Mouse (Mus musculus) erythroblast, embryonic 14.5 days (primary cell): Measurements from ENCODE around the gene Nek8. TPM values are rescaled to one million over a fixed set of nuclear protein-coding genes. Genes with fewer than 3 reads are reported as not detected.

ENCODE experiments used
- H3K27me3 ChIP-seq: 2 replicates; pipeline ENCODE4 v1.6.1; 2012; ENCODE audit warnings: inconsistent platforms; ENCODE audit not compliant: control insufficient read depth
- H3K36me3 ChIP-seq: 2 replicates; pipeline ENCODE4 v1.6.1; 2012; ENCODE audit warnings: mild to moderate bottlenecking, inconsistent platforms; ENCODE audit not compliant: control insufficient read depth
- H3K4me1 ChIP-seq: 2 replicates; pipeline ENCODE4 v1.6.1; 2012; ENCODE audit warnings: inconsistent platforms; ENCODE audit not compliant: control insufficient read depth
- H3K4me3 ChIP-seq: replicated peaks from 2 replicates; pipeline ENCODE3; 2012; ENCODE audit warnings: moderate library complexity, mild to moderate bottlenecking, inconsistent platforms
- H3K9me3 ChIP-seq: 2 replicates; pipeline ENCODE4 v1.6.1; 2012; ENCODE audit warnings: low read length, inconsistent platforms, mixed read lengths; ENCODE audit not compliant: control insufficient read depth
- GATA1 ChIP-seq: IDR thresholded peaks from 2 replicates; pipeline ENCODE4 v1.6.1; 2012; ENCODE audit warnings: low read length, inconsistent platforms, mixed read lengths
- TAL1 ChIP-seq: IDR thresholded peaks from 3 replicates; pipeline ENCODE4 v1.6.1; 2012; ENCODE audit warnings: low read length, inconsistent platforms, mixed read lengths
- polyA plus RNA-seq: library from polyadenylated mRNA; stranded (reverse); fragments of >175 nt; gene quantifications from 2 replicates; pipeline ENCODE4 v1.2.3, GENCODE M21; 2012

The Nek8 gene
- polyA plus RNA-seq: 1.7 and 2.0 TPM in 2 replicates

DNA sequence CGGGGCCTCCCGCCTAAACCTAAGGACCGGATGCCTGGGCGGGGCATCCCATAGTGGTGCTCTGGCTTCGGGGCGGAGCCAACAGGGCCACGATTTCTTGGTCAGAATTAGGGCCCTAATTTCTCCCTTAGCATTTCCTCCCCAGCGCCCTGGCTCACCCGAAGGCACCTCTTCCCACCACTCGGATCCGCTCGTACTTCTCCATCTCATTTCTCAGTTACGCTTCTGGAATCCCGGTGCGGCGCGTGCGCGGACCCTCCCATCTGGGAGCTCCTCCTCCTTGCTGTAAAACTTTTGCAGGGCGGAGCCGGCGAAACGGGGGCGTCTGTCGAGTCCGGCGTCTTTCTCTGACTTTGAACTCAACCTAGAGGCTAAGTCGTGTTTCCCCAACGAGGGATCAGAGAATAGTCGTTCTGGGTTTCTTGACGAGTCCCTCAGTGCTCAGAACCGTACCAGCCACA lies at the start of gene Nek8, which contains the start of gene Tlcd1:
TSS of gene Nek8 (minus strand) at position 274 of the 461 bp plus-strand sequence.
TSS of gene Tlcd1 (plus strand) at position 310 of the 461 bp plus-strand sequence.
- Histone ChIP-seq H3K27me3 (no peaks in the 10 kb centered on the region), H3K4me3 (peak within 1 kb of the TSS; percentile 88), H3K36me3 (peaks cover 44% of the 10 kb centered on the region), H3K9me3 (no peaks in the 10 kb centered on the region), H3K4me1 (peaks cover 75% of the 10 kb centered on the region)
- TF ChIP-seq TAL1 (no peak), GATA1 (no peak)

- no peaks in the 10 kb centered on the region for H3K9me3 ChIP-seq
- H3K36me3 ChIP-seq: peaks cover 97% of the 10 kb centered on the region
- no peak overlapping the region for H3K4me3 ChIP-seq
- H3K27me3 ChIP-seq: no peaks in the 10 kb centered on the region
- no peaks in the 10 kb centered on the region for H3K4me1 ChIP-seq
- TF ChIP-seq GATA1 (no peak), TAL1 (no peak)
Measured at GRCm38 (mm10) chr11:78223586-78223985, 47.1 kb upstream of the Nek8 start.

DNA sequence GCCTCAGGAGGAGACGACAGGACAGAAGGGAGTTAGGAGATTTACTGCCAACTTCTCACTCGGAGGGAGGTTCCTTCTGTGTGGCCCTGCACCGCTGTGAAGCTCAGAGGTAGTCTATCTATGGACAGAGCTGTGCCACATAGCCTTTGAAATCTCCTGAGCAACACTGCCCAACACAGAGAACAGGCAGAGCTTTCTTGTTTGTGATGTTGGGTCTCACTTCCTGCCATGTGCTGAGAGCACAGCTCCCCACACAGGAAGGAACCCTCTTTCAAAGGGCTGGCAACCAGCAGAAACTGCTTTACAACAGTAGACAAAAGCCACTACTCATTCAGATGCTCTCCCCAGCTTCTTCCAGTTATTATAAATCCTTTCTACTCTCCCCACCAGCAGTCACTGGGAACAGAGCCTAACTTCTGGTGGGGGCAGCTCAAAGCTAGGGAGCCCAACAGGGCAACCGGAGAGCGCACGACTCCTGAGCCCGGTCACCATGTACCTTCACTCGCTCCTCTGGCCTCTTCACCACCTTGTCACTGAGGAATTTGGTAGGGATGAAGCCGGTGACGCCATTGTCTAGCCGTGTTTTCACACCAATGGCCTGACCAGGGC lies 39.3 kb upstream of the Nek8 start:
- no peaks in the 10 kb centered on the region for H3K4me1 ChIP-seq
- H3K4me3 ChIP-seq: no peak overlapping the region
- H3K27me3 ChIP-seq: no peaks in the 10 kb centered on the region
- peaks cover 98% of the 10 kb centered on the region for H3K36me3 ChIP-seq
- TF ChIP-seq TAL1 (no peak), GATA1 (no peak)
- no peaks in the 10 kb centered on the region for H3K9me3 ChIP-seq

- no peaks in the 10 kb centered on the region for H3K9me3 ChIP-seq
- H3K36me3 ChIP-seq: peaks cover 98% of the 10 kb centered on the region
- no peak for TF ChIP-seq TAL1
- H3K4me3 ChIP-seq: no peak overlapping the region
- H3K27me3 ChIP-seq: no peaks in the 10 kb centered on the region
- no peaks in the 10 kb centered on the region for H3K4me1 ChIP-seq
Measured at GRCm38 (mm10) chr11:78213086-78213817, 36.8 kb upstream of the Nek8 start.

DNA sequence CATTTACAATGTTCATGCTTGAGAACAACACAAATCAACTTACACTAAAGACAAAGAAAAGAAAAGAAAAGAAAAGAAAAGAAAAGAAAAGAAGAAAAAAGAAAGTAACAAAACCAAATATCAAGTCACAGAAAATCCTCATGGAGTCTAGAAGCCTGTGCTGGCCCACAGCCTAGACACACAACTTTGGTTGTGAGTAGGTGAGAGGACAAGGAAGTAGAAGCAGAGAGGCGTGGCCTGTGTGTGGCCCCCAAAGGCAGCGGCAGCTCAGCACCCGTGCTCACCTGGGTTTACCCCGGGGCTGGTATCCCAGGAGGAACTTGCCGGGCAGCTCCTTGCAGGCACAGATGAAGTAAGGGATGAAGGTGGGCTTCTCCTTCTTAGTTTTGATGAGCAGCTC lies 35.0 kb upstream of the Nek8 start:
- Histone ChIP-seq H3K4me1 (no peaks in the 10 kb centered on the region), H3K27me3 (no peaks in the 10 kb centered on the region)
- TF ChIP-seq TAL1: no peak
- TF ChIP-seq GATA1: no peak

GRCm38 (mm10) chr11:78210615-78211014 lies 34.1 kb upstream of the Nek8 start:
- Histone ChIP-seq H3K27me3 (no peaks in the 10 kb centered on the region), H3K4me1 (no peaks in the 10 kb centered on the region), H3K36me3 (peaks cover 99% of the 10 kb centered on the region), H3K9me3 (no peaks in the 10 kb centered on the region), H3K4me3 (no peak overlapping the region)
- TF ChIP-seq GATA1 (no peak), TAL1 (no peak)

More for the DNA sequence above, 35.0 kb upstream of the Nek8 start:
- Histone ChIP-seq H3K4me3 (no peak overlapping the region), H3K9me3 (no peaks in the 10 kb centered on the region), H3K36me3 (peaks cover 99% of the 10 kb centered on the region)

DNA sequence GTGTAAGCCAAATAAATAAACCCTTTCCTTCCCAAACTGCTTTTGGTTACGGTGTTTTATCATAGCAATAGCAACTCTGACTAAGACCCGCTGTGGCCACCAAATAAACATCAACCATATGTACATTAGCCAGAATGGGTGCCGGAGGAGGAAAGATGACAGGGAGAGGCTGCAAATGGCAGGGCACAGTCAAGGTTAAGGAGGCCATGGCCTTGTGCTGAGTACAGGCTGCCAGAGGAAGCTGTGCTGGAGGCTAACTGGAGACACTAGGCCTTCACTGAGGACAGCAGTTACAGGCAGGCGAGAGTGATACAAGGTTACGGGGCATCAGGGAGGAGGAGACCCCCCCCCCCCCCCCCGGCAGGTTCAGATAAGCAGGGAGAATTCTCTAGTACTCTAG lies 33.4 kb upstream of the Nek8 start:
- Histone ChIP-seq H3K4me1 (no peaks in the 10 kb centered on the region), H3K9me3 (no peaks in the 10 kb centered on the region), H3K27me3 (no peaks in the 10 kb centered on the region), H3K36me3 (peaks cover 100% of the 10 kb centered on the region), H3K4me3 (no peak overlapping the region)
- TF ChIP-seq TAL1 (no peak), GATA1 (no peak)

DNA sequence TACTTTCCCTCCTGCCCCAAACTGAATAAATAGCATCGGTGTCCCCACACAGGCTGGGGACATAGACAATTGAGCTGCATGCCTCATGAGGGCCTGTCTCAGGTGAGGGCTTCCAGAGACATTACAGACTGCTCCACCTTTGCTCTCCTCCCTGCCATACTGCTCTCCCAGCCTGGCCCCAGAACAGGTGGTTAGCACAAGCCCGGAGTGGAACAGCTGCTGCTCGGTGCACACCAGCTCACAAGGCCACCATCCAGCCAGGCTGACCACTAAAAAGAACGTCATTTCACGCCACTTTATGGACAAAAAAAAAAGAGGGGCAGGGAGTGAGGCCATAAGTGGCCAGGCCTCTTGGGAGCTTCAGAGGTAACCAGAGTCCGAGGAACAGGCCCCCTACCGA lies 30.7 kb upstream of the Nek8 start:
- no peaks in the 10 kb centered on the region for H3K27me3 ChIP-seq
- peaks cover 88% of the 10 kb centered on the region for H3K36me3 ChIP-seq
- H3K9me3 ChIP-seq: no peaks in the 10 kb centered on the region
- TF ChIP-seq TAL1 (no peak), GATA1 (no peak)
- H3K4me3 ChIP-seq: no peak overlapping the region
- H3K4me1 ChIP-seq: no peaks in the 10 kb centered on the region

DNA sequence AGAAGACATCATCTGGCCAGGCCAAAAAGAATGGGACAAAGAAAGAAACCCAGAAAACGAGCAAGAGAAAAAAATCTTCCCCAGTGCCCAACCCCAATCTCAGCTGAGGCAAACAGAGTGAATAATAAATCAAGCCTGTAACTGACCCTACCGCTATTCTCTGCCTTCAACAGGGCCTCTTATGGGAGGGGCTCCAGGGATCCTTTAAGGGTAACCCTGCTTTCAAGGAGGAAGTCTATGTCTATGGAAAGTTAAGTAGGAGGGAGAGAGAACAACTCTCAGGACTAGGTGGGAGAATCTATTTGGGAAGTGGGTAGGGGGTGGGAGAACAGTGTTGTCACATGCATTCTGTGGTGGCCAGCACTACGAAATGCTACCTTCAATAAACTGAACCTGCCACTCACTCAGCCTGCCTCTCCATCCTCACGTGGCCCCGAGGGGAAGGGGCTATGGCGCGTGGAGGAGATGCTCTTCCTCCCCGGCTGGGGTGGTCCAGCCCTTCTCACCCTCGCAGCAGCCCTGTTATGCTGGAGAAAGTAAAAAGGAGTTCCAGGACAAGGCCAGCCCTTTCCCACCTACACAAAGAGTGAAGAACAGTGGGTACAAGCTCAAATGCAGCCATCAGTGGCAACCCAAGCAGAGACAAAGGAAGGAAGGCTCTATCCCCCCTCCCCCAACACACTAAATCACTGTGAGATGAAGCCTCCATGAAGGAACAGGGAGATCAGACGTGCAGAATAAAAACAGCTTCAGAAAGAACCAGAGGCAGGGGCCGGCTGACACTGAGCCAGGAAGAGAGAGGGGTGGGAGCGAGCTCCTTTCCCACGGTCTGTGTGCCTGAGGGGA lies 29.1 kb upstream of the Nek8 start:
- Histone ChIP-seq H3K9me3 (no peaks in the 10 kb centered on the region), H3K36me3 (peaks cover 72% of the 10 kb centered on the region), H3K4me1 (no peaks in the 10 kb centered on the region), H3K27me3 (no peaks in the 10 kb centered on the region), H3K4me3 (no peak overlapping the region)
- no peak for TF ChIP-seq GATA1
- no peak for TF ChIP-seq TAL1
